Mouse (Mus musculus) C2C12 (cell line): ENCODE measurements at regions not wholly inside any gene's neighbourhood (a gene's known extent, or its start where the extent isn't known, plus 50 kb on each side); places are given as distances from the start of the nearest gene placed in this dataset.

Experiments
- CTCF ChIP-seq: IDR thresholded peaks from one replicate; pipeline ENCODE4 v1.5.1; 2011; ENCODE audit not compliant: control insufficient read depth, insufficient read depth, insufficient read length
- MAX ChIP-seq: IDR thresholded peaks from one replicate; pipeline ENCODE4 v1.6.1; 2011; ENCODE audit warnings: mild to moderate bottlenecking, control low read depth
- MYOD1 ChIP-seq: IDR thresholded peaks from one replicate; pipeline ENCODE4 v1.6.1; 2011; ENCODE audit warnings: low read depth; ENCODE audit not compliant: control insufficient read depth, insufficient read length
- MYOG ChIP-seq: IDR thresholded peaks from one replicate; pipeline ENCODE4 v1.6.1; 2011; ENCODE audit not compliant: control insufficient read depth, insufficient read length; ENCODE audit errors: extremely low read depth
- USF1 ChIP-seq: IDR thresholded peaks from one replicate; pipeline ENCODE4 v1.6.1; 2011; ENCODE audit warnings: low read depth, mild to moderate bottlenecking, control low read depth, moderate library complexity

GRCm38 (mm10) chr17:6853641-6854040, 71.1 kb upstream of the Ezr start:
- TF ChIP-seq CTCF: no peak
- no peak for TF ChIP-seq MAX
- no peak for TF ChIP-seq MYOD1
- TF ChIP-seq MYOG: no peak
- TF ChIP-seq USF1: no peak
